Mouse (Mus musculus) thymus, adult 18-20 months (tissue): Measurements from ENCODE around the gene Dnah7c.

Source experiments
- DNase-seq, 2 experiments: peaks; one replicate each; pipeline ENCODE4 v3.0.0; 2022; ENCODE audit warnings: mixed read lengths in 2 of 2

Gene Dnah7c

DNA sequence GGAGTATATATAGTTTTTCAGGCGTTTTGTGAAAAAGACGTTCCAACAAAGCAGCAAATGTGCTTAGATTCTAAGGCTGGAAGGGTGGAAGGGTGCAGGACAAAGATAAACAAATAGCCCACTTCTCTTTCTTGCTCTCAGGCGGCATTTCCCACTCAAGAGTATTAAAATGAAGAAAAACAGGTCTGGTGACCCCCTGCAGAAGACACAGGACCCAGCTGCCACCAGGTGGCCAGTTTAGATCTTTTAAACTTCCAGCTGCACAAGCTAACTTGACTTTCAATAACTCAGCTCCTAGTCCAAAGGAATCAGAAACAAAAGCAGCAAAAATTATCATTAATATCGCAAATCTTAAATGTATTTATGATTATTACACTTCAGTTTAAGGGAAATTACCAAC lies 431.1 kb downstream of the Dnah7c start:
- no peak for DNase-seq
